Mouse (Mus musculus) frontal cortex, adult 2 months (tissue): ENCODE measurements around the gene Tram1l1. TPM values are rescaled to one million over a fixed set of nuclear protein-coding genes. Genes with fewer than 3 reads are reported as not detected.
"Not testable (repeated sequence)": the region's sequence is repeated elsewhere in the genome, so short reads cannot be mapped to it uniquely, and the experiment has no call there.

Experiments
- DNase-seq, 2 experiments: peaks; one replicate each; pipeline ENCODE4 v3.0.0; 2022; ENCODE audit warnings: low spot score in 1 of 2; ENCODE audit errors: extremely low spot score in 1 of 2
- polyA plus RNA-seq: library from polyadenylated mRNA; depleted of rRNA; stranded (reverse); fragments of >200 nt; gene quantifications from 2 replicates; pipeline ENCODE4 v1.2.3, GENCODE M21; 2012; rRNA removed

Tram1l1 gene
- polyA plus RNA-seq = 18.4 and 19.7 TPM in 2 replicates

GRCm38 (mm10) chr3:124320821-124321576 is at the start of gene Tram1l1:
Tram1l1 (plus strand) TSS chr3:124320855.
- DNase-seq = peak; percentile 45 to 83

- DNase-seq = no peak
Measured at GRCm38 (mm10) chr3:124271229-124271628, 49.4 kb upstream of the Tram1l1 start.

GRCm38 (mm10) chr3:124271668-124272067 is 49.0 kb upstream of the Tram1l1 start:
- no peak for DNase-seq

- no peak for DNase-seq
Measured at GRCm38 (mm10) chr3:124272465-124273089, 48.1 kb upstream of the Tram1l1 start.

- DNase-seq = peak; percentile 23 to 72
Measured at GRCm38 (mm10) chr3:124274928-124275609, 45.6 kb upstream of the Tram1l1 start.

- DNase-seq = not testable (repeated sequence)
Measured at GRCm38 (mm10) chr3:124288936-124289335, 31.7 kb upstream of the Tram1l1 start.

- no peak for DNase-seq
Measured at GRCm38 (mm10) chr3:124319254-124319653, 1.4 kb upstream of the Tram1l1 start.

- no peak for DNase-seq
Measured at GRCm38 (mm10) chr3:124320398-124320797, 257 bp upstream of the Tram1l1 start.

- peak in 1 of 2 experiments; percentile 32 for DNase-seq
Measured at GRCm38 (mm10) chr3:124346445-124346844, 25.8 kb downstream of the Tram1l1 start.

- DNase-seq = peak; percentile 25 to 58
Measured at GRCm38 (mm10) chr3:124357533-124357932, 36.9 kb downstream of the Tram1l1 start.

- DNase-seq = no peak
Measured at GRCm38 (mm10) chr3:124372031-124372430, 51.4 kb downstream of the Tram1l1 start.

Other genes with a start within 250 kb of the Tram1l1 start
- not detected in 2 replicates for gene 1700006A11Rik, start 105.2 kb downstream of the Tram1l1 start, polyA plus RNA-seq